Mouse (Mus musculus): ENCODE data around the gene Fbh1.

Fbh1 gene

GRCm38 (mm10) chr2:11777091-11778068 lies at the start of gene Fbh1, which contains the start of gene Ankrd16:
Gene Fbh1 (minus strand): TSS chr2:11777582.
Gene Ankrd16 (plus strand): TSS chr2:11777876.
- DNase-seq (ENCODE audit: low spot score), result peak; percentile 100

GRCm38 (mm10) chr2:11801299-11801930 lies 24.0 kb upstream of the Fbh1 start:
- DNase-seq (ENCODE audit: low spot score), result no peak

GRCm38 (mm10) chr2:11797930-11798364 lies 20.6 kb upstream of the Fbh1 start:
- no peak for DNase-seq (ENCODE audit: low spot score)

GRCm38 (mm10) chr2:11794668-11795067 lies 17.3 kb upstream of the Fbh1 start:
- no peak for DNase-seq (ENCODE audit: low spot score)

GRCm38 (mm10) chr2:11784159-11784558 lies 6.8 kb upstream of the Fbh1 start:
- no peak for DNase-seq (ENCODE audit: low spot score)

- DNase-seq (ENCODE audit: low spot score), result peak; percentile 84
These were observed 873 bp upstream of the Fbh1 start for GRCm38 (mm10) chr2:11778087-11778823.

GRCm38 (mm10) chr2:11776415-11776814 lies 967 bp downstream of the Fbh1 start:
- DNase-seq (ENCODE audit: low spot score), result no peak

- no peak for DNase-seq (ENCODE audit: low spot score)
These were observed 2.3 kb downstream of the Fbh1 start for GRCm38 (mm10) chr2:11775121-11775520.

- no peak for DNase-seq (ENCODE audit: low spot score)
These were observed 3.0 kb downstream of the Fbh1 start for GRCm38 (mm10) chr2:11774426-11774825.

- no peak for DNase-seq (ENCODE audit: low spot score)
These were observed 5.0 kb downstream of the Fbh1 start for GRCm38 (mm10) chr2:11772401-11772800.

GRCm38 (mm10) chr2:11771701-11772100 lies 5.7 kb downstream of the Fbh1 start:
- no peak for DNase-seq (ENCODE audit: low spot score)

GRCm38 (mm10) chr2:11767161-11767545 lies 10.2 kb downstream of the Fbh1 start:
- no peak for DNase-seq (ENCODE audit: low spot score)

GRCm38 (mm10) chr2:11766485-11767160 lies 10.8 kb downstream of the Fbh1 start:
- no peak for DNase-seq (ENCODE audit: low spot score)

- DNase-seq (ENCODE audit: low spot score), result no peak
These were observed 11.7 kb downstream of the Fbh1 start for GRCm38 (mm10) chr2:11765694-11766093.

GRCm38 (mm10) chr2:11762541-11762940 lies 14.8 kb downstream of the Fbh1 start:
- no peak for DNase-seq (ENCODE audit: low spot score)

- DNase-seq (ENCODE audit: low spot score), result no peak
These were observed 37.8 kb downstream of the Fbh1 start for GRCm38 (mm10) chr2:11739516-11740051.

GRCm38 (mm10) chr2:11738794-11739193 lies 38.6 kb downstream of the Fbh1 start:
- no peak for DNase-seq (ENCODE audit: low spot score)

- no peak for DNase-seq (ENCODE audit: low spot score)
These were observed 41.5 kb downstream of the Fbh1 start for GRCm38 (mm10) chr2:11735853-11736252.

GRCm38 (mm10) chr2:11732978-11733377 lies 44.4 kb downstream of the Fbh1 start:
- no peak for DNase-seq (ENCODE audit: low spot score)

- no peak for DNase-seq (ENCODE audit: low spot score)
These were observed 48.3 kb downstream of the Fbh1 start for GRCm38 (mm10) chr2:11729091-11729490.

GRCm38 (mm10) chr2:11727574-11727973 lies 49.8 kb downstream of the Fbh1 start:
- DNase-seq (ENCODE audit: low spot score), result no peak

All from urinary bladder, postnatal 14 days (tissue).